Mouse (Mus musculus): ENCODE data around the gene A1bg.

The A1bg gene

DNA sequence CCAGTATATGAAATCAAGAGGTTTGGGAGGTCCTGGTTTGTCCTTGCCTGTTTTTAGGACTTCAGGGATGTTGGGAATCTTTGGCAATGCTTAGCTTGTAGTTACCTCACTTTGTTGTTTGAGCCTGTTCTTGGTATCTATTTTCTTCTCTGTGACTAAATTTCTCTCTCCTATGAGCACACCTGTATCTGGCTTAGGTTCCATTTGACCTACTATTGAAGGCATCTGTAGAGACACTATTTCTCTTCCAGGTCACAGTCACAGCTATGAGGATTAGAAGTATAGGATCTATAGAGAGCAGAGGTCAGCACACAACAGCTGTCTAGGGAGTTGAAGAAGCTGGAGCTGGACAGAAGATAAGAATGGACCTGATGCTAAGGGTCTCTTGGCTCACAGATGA, at the start of gene A1bg:
TSS of gene A1bg (minus strand) at position 101 of the 400 bp plus-strand sequence.
- ATAC-seq (ENCODE audit: insufficient number of reproducible peaks, low FRiP score, low TSS enrichment), result no peak

- ATAC-seq (ENCODE audit: insufficient number of reproducible peaks, low FRiP score, low TSS enrichment), result no peak
Observed at GRCm38 (mm10) chr15:60968549-60968861, 45.7 kb upstream of the A1bg start.

- ATAC-seq (ENCODE audit: insufficient number of reproducible peaks, low FRiP score, low TSS enrichment), result no peak
Observed at GRCm38 (mm10) chr15:60967841-60968548, 45.2 kb upstream of the A1bg start.

DNA sequence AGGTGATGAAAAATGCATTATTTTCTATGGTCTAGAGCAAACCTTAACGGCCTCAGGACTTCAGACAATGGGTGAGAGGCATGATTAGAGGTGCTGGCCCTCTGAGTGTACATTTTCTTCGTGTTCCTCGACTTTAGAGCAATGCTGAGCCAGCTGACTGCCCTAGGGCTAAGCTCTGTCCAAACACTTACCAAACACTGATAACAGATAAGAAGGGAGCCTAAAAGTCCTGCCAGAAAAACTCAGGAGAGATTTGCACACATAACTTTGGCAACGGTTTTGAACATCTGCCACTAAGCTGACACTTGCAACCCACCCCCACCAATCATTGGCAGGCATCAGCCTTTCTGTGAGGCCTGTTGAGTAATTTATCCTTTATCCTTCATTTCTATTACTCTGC, 2.9 kb upstream of the A1bg start:
- ATAC-seq (ENCODE audit: insufficient number of reproducible peaks, low FRiP score, low TSS enrichment), result no peak

GRCm38 (mm10) chr15:60903763-60904697, 18.8 kb downstream of the A1bg start:
- no peak for ATAC-seq (ENCODE audit: insufficient number of reproducible peaks, low FRiP score, low TSS enrichment)

DNA sequence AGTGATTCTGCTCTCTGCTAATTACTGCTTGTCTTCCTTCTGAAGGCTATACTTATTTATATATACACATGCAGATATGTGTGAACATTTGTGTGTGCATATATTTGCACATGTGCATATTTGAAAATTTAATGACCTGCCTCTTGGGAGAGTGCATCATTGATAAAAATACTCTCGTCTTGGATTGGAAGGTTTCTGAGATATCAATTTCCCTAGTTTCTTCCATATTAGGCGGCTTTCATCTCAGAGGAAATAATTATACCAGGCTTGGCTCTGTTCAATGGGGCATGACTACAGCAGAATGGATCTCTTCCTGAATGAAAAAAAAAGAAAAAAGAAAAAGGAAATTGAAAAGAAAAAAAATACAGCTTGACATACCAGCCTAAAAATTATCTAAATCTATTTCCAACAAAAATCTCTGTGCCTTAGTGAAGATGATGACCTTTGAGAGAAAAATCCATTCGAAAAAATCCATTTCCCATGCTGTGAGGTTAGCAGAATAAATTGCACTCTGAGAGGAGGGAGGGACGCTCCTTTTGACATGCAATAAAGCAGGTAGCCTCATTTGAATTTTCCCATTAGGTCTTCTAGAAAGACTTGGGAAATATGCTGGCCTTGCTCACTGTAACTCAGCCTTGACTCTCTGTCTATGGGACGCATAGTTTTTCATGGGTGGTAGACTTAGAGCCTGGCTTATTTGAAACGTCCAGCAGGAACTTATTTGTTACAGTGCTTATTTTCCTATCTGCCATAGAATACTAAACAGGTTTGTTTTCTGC, 24.4 kb downstream of the A1bg start:
- no peak for ATAC-seq (ENCODE audit: insufficient number of reproducible peaks, low FRiP score, low TSS enrichment)

- no peak for ATAC-seq (ENCODE audit: insufficient number of reproducible peaks, low FRiP score, low TSS enrichment)
Observed at GRCm38 (mm10) chr15:60896040-60896439, 26.8 kb downstream of the A1bg start.

GRCm38 (mm10) chr15:60892976-60893463, 29.8 kb downstream of the A1bg start:
- ATAC-seq (ENCODE audit: insufficient number of reproducible peaks, low FRiP score, low TSS enrichment), result no peak

- no peak for ATAC-seq (ENCODE audit: insufficient number of reproducible peaks, low FRiP score, low TSS enrichment)
Observed at GRCm38 (mm10) chr15:60888724-60889123, 34.1 kb downstream of the A1bg start.

- no peak for ATAC-seq (ENCODE audit: insufficient number of reproducible peaks, low FRiP score, low TSS enrichment)
Observed at GRCm38 (mm10) chr15:60875721-60876120, 47.1 kb downstream of the A1bg start.

DNA sequence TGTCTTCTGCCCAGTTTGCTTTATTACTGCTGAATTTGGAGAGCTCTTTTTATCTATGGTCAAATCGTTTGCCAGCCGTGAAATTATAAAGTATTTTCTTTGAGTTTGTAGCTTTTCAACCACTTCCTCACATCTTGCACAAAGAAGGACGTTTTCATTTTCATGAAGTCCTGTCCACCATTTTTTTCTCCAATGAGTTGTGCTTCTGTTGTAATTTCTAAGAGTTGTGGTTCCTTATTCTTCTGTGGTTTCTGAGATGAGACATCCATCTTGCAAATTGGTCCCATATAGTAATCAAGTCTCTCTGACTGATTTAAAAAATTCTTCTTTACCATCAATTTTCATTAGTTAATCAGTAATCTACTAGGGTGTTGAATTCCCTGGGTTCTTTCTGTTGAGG, 60.4 kb downstream of the A1bg start:
- no peak for ATAC-seq (ENCODE audit: insufficient number of reproducible peaks, low FRiP score, low TSS enrichment)

DNA sequence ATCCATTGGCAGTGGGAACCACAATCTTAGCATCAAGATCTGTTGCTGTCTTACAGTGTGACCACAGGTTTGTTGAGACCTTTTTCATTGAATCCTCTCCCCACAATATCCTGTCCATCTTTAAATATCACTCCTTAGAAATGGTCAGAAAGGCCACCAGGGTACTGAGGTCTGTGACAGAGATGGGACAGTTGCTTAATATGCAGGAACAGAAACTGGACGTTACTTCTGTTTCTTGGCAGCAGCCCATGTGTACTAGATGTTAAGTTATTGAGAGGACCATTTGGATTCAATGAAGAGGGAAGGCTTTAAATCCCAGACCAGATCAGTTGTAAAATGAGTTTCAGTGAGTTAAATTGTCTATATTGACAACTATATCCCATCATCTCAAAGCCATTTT, 67.7 kb downstream of the A1bg start:
- no peak for ATAC-seq (ENCODE audit: insufficient number of reproducible peaks, low FRiP score, low TSS enrichment)

GRCm38 (mm10) chr15:60854151-60854550, 68.7 kb downstream of the A1bg start:
- ATAC-seq (ENCODE audit: insufficient number of reproducible peaks, low FRiP score, low TSS enrichment), result no peak

DNA sequence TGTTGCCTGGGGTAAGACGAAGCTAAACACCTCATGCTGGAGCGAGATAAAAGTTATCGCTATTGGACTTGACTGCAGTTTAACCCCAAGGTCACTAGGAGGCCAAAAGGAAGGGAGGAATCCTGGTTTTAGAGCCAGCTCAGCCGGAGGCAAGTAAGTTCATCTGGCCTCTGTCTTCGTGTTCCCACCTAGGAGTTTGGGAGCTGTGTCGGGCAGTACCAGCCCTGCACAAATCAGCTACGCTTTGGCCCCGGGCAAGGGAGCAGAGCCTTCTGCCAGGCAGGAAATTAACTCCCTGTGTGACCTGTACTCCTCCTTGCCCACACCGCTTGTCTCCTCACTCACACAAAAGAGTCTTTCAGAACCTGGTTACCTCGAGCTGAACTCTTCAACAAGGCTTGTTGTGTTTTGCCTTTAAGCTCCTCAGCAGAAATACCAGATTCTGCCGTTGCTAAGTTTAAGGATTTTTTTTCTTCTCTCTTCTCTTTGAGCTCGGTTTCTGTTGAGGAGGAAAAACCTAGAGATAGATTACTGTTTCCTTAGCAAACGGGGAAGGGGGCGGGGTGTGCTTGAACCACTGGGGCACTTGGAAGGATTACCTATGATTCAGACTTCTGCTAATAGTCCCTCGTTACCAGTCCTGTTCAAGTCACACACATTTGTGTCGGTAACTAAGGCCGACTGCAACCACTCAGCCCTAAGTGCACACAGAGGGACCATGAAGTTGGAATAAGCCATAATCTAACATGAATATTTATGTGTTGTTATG, 69.4 kb downstream of the A1bg start, which contains the start of gene Fam84b:
TSS of gene Fam84b (minus strand) at position 548 of the 769 bp plus-strand sequence.
- ATAC-seq (ENCODE audit: insufficient number of reproducible peaks, low FRiP score, low TSS enrichment), result 0 out of 2 replicates have a peak, but pooled peaks have one; percentile 34

DNA sequence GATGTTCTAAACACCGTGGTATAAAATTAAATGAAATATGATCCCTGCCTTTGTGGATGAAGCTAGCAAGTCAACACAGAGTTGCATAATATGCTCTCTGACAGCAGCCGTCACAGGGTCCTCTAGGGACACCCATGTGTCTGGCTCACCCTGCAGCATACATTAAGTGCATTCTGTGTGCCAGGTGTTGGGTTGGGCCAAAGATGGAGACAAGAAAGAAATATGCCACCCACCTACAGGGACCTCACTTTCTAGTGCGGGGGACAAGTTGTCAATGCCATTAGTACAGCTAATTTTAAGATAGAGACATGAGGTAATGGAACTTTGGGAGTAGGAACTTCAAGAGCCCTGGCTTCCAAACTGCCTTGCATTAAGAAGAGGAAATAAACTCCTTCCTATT, 74.2 kb downstream of the A1bg start:
- no peak for ATAC-seq (ENCODE audit: insufficient number of reproducible peaks, low FRiP score, low TSS enrichment)

All from cerebellum, adult (tissue).